Mouse (Mus musculus) liver, embryonic 14.5 days (tissue): ENCODE measurements around the gene Kif26b. TPM values are rescaled to one million over a fixed set of nuclear protein-coding genes. Genes with fewer than 3 reads are reported as not detected.
A peak's percentile ranks its signal among the peaks of the same experiment; 100 is the strongest.

ENCODE experiments used
- ATAC-seq: fragments of 200-750 bp; cut with Nextera tagmentation; 2 replicates; pipeline ENCODE4 v1.8.0; 2017; ENCODE audit warnings: moderate number of reproducible peaks, mild to moderate bottlenecking, moderate library complexity; ENCODE audit not compliant: insufficient read depth
- DNase-seq, 3 experiments: peaks; one replicate each; pipeline ENCODE4 v3.0.0-alpha.2; 2012 to 2013; ENCODE audit warnings: low read depth in 3 of 3, low spot score in 3 of 3
- H3K27ac ChIP-seq: fragments of 300-500 bp; sonication (generic); 2 replicates; pipeline ENCODE4 v1.5.1; 2014; ENCODE audit warnings: moderate library complexity, mild to moderate bottlenecking, control low read depth, inconsistent platforms
- H3K27me3 ChIP-seq: fragments of 300-500 bp; sonication (generic); 2 replicates; pipeline ENCODE4 v1.6.1; 2014; ENCODE audit warnings: mild to moderate bottlenecking, low read length, moderate library complexity; ENCODE audit not compliant: control insufficient read depth, insufficient read depth
- H3K36me3 ChIP-seq: fragments of 300-500 bp; sonication (generic); replicated peaks from 2 replicates; pipeline ENCODE4 v1.6.1; 2014; ENCODE audit warnings: low read depth; ENCODE audit not compliant: control insufficient read depth, insufficient read depth
- H3K4me1 ChIP-seq, 2 experiments: fragments of 200-500 bp in 1 of 2; fragments of 300-500 bp in 1 of 2; sonication (generic) in 1 of 2; replicated peaks; 2 replicates each; pipeline ENCODE4 v1.6.1; 2012 to 2014; ENCODE audit warnings: antibody characterized with exemption in 1 of 2, inconsistent platforms in 1 of 2, low read length in 1 of 2; ENCODE audit not compliant: control insufficient read depth in 2 of 2, insufficient read depth in 2 of 2
- H3K4me2 ChIP-seq: fragments of 300-500 bp; sonication (generic); 2 replicates; pipeline ENCODE4 v1.6.1; 2014; ENCODE audit warnings: low read depth, mild to moderate bottlenecking, control low read depth, moderate library complexity
- H3K4me3 ChIP-seq, 2 experiments: fragments of 200-500 bp in 1 of 2; fragments of 300-500 bp in 1 of 2; sonication (generic) in 1 of 2; 2 replicates each; pipeline ENCODE4 v1.5.1; 2012 to 2014; ENCODE audit warnings: low read depth in 2 of 2, low read length in 2 of 2, mild to moderate bottlenecking in 2 of 2, control low read depth in 1 of 2, inconsistent platforms in 1 of 2, moderate library complexity in 1 of 2; ENCODE audit not compliant: insufficient read depth in 1 of 2
- H3K9ac ChIP-seq: fragments of 300-500 bp; sonication (generic); replicated peaks from 2 replicates; pipeline ENCODE4 v1.6.1; 2014; ENCODE audit warnings: mild to moderate bottlenecking, control low read depth, moderate library complexity
- H3K9me3 ChIP-seq: fragments of 300-500 bp; sonication (generic); 2 replicates; pipeline ENCODE4 v1.6.1; 2016; ENCODE audit warnings: low read length, mixed read lengths; ENCODE audit not compliant: control insufficient read depth
- CTCF ChIP-seq: IDR thresholded peaks from 2 replicates; pipeline ENCODE4 v1.5.1; 2016; ENCODE audit warnings: antibody characterized with exemption, low read depth, control low read depth
- EP300 ChIP-seq: IDR thresholded peaks from 2 replicates; pipeline ENCODE4 v1.6.1; 2016; ENCODE audit warnings: antibody characterized with exemption, low read depth
- WGBS: fragments of 180-500 bp; shearing (Covaris S2); extraction: QIAGEN DNeasy Blood & Tissue Kit; methylation state at CpG from one replicate; pipeline ENCODE4 v1.1.7; 2014; ENCODE audit not compliant: insufficient replicate concordance; 5-methylcytosine and 5-hydroxymethylcytosine counted together
- polyA plus RNA-seq, 2 experiments: library from polyadenylated mRNA; depleted of rRNA in 1 of 2; stranded (reverse) in 1 of 2; unstranded in 1 of 2; fragments of >200 nt; fragmentation: Nextera tagmentation in 1 of 2; extraction: Ambion mirVana in 1 of 2; gene quantifications; 2 replicates each; pipeline versions ENCODE4 v1.2.1 to v1.2.3; 2012 to 2014

The Kif26b gene
- polyA plus RNA-seq, 2 experiments = 0.01 to 0.07 TPM

- peak overlapping the region; percentile 37 to 48 for H3K4me3 ChIP-seq
- no peak overlapping the region for H3K27ac ChIP-seq
- TF ChIP-seq CTCF (peak; percentile 67), EP300 (no peak)
- ATAC-seq = peak; percentile 19; the same call in 1 of the 2 replicates
- no peak for DNase-seq
- under 1% methylated on average over 61 of the region's 62 CpGs for WGBS
- H3K9ac ChIP-seq = no peak overlapping the region
- H3K9me3 ChIP-seq = no peaks in the 10 kb centered on the region
- H3K4me2 ChIP-seq = peak overlapping the region; percentile 68
- H3K27me3 ChIP-seq = peaks cover 57% of the 10 kb centered on the region
- H3K4me1 ChIP-seq = no peaks in the 10 kb centered on the region
- no peaks in the 10 kb centered on the region for H3K36me3 ChIP-seq
These were observed 1.6 kb downstream of the Kif26b start for GRCm38 (mm10) chr1:178530301-178531078.

GRCm38 (mm10) chr1:178540247-178540646 is 11.3 kb downstream of the Kif26b start:
- DNase-seq (no peak), ATAC-seq (no peak)
- no peaks in the 10 kb centered on the region for H3K36me3 ChIP-seq
- no peak overlapping the region for H3K9ac ChIP-seq
- TF ChIP-seq EP300 (no peak), CTCF (no peak)
- WGBS = 61% methylated on average over 10 of the region's 10 CpGs
- H3K27me3 ChIP-seq = no peaks in the 10 kb centered on the region
- H3K4me2 ChIP-seq = no peak overlapping the region
- no peaks in the 10 kb centered on the region for H3K4me1 ChIP-seq
- no peaks in the 10 kb centered on the region for H3K9me3 ChIP-seq
- no peak overlapping the region for H3K4me3 ChIP-seq
- no peak overlapping the region for H3K27ac ChIP-seq

GRCm38 (mm10) chr1:178542415-178542814 is 13.5 kb downstream of the Kif26b start:
- Histone ChIP-seq H3K9me3 (no peaks in the 10 kb centered on the region), H3K4me1 (no peaks in the 10 kb centered on the region), H3K27ac (no peak overlapping the region), H3K4me3 (no peak overlapping the region), H3K36me3 (no peaks in the 10 kb centered on the region), H3K4me2 (no peak overlapping the region), H3K27me3 (no peaks in the 10 kb centered on the region), H3K9ac (no peak overlapping the region)
- 74% methylated on average over 5 of the region's 5 CpGs for WGBS
- DNase-seq (no peak), ATAC-seq (no peak)
- no peak for TF ChIP-seq CTCF
- TF ChIP-seq EP300 = no peak

- no peak for TF ChIP-seq CTCF
- TF ChIP-seq EP300 = no peak
- Histone ChIP-seq H3K27me3 (no peaks in the 10 kb centered on the region), H3K4me1 (no peaks in the 10 kb centered on the region), H3K9me3 (no peaks in the 10 kb centered on the region), H3K4me2 (no peak overlapping the region), H3K4me3 (no peak overlapping the region), H3K27ac (no peak overlapping the region), H3K9ac (no peak overlapping the region), H3K36me3 (no peaks in the 10 kb centered on the region)
- DNase-seq (no peak), ATAC-seq (no peak)
- 60% methylated on average over 8 of the region's 8 CpGs for WGBS
These were observed 14.3 kb downstream of the Kif26b start for GRCm38 (mm10) chr1:178542990-178543944.

GRCm38 (mm10) chr1:178544585-178544984 is 15.7 kb downstream of the Kif26b start:
- no peak for ATAC-seq
- TF ChIP-seq CTCF (no peak), EP300 (no peak)
- no peak overlapping the region for H3K27ac ChIP-seq
- H3K27me3 ChIP-seq = no peaks in the 10 kb centered on the region
- H3K9me3 ChIP-seq = no peaks in the 10 kb centered on the region
- H3K4me2 ChIP-seq = no peak overlapping the region
- no peak overlapping the region for H3K4me3 ChIP-seq
- H3K4me1 ChIP-seq = no peaks in the 10 kb centered on the region
- no peak overlapping the region for H3K9ac ChIP-seq
- DNase-seq = peak in 1 of 3 experiments; percentile 16
- WGBS = 49% methylated on average over 3 of the region's 3 CpGs
- H3K36me3 ChIP-seq = no peaks in the 10 kb centered on the region
